Mouse (Mus musculus) lung, embryonic 15.5 days (tissue): ENCODE measurements around the gene Ptpre. TPM values are rescaled to one million over a fixed set of nuclear protein-coding genes. Genes with fewer than 3 reads are reported as not detected.
"Not testable (repeated sequence)": the region's sequence is repeated elsewhere in the genome, so short reads cannot be mapped to it uniquely, and the experiment has no call there.

Source experiments
- ATAC-seq: fragments of 200-750 bp; cut with Nextera tagmentation; 2 replicates; pipeline ENCODE4 v1.8.0; 2017; ENCODE audit warnings: moderate number of reproducible peaks, borderline replicate concordance; ENCODE audit not compliant: low FRiP score, low TSS enrichment; ENCODE audit errors: extremely low read depth
- H3K27ac ChIP-seq: fragments of 300-500 bp; sonication (generic); 2 replicates; pipeline ENCODE4 v1.5.1; 2015; ENCODE audit warnings: moderate library complexity, mild to moderate bottlenecking, inconsistent platforms
- H3K27me3 ChIP-seq: fragments of 300-500 bp; sonication (generic); 2 replicates; pipeline ENCODE4 v1.6.1; 2015; ENCODE audit warnings: inconsistent platforms
- H3K36me3 ChIP-seq: fragments of 300-500 bp; sonication (generic); 2 replicates; pipeline ENCODE4 v1.6.1; 2015; ENCODE audit warnings: inconsistent platforms
- H3K4me1 ChIP-seq: fragments of 300-500 bp; sonication (generic); 2 replicates; pipeline ENCODE4 v1.6.1; 2015; ENCODE audit warnings: inconsistent platforms
- H3K4me2 ChIP-seq: fragments of 300-500 bp; sonication (generic); 2 replicates; pipeline ENCODE4 v1.6.1; 2015; ENCODE audit warnings: inconsistent platforms, mild to moderate bottlenecking, moderate library complexity
- H3K4me3 ChIP-seq: fragments of 300-500 bp; sonication (generic); 2 replicates; pipeline ENCODE4 v1.5.1; 2015; ENCODE audit warnings: mild to moderate bottlenecking, inconsistent platforms
- H3K9ac ChIP-seq: fragments of 300-500 bp; sonication (generic); 2 replicates; pipeline ENCODE4 v1.6.1; 2015; ENCODE audit warnings: inconsistent platforms
- H3K9me3 ChIP-seq: fragments of 300-500 bp; sonication (generic); 2 replicates; pipeline ENCODE4 v1.6.1; 2016; ENCODE audit warnings: inconsistent platforms
- WGBS: fragments of 180-500 bp; shearing (Covaris S2); methylation state at CpG from one replicate; pipeline ENCODE4 v1.1.7; 2015; 5-methylcytosine and 5-hydroxymethylcytosine counted together
- polyA plus RNA-seq: library from polyadenylated mRNA; unstranded; fragments of >200 nt; fragmentation: Nextera tagmentation; extraction: Ambion mirVana; gene quantifications from 2 replicates; pipeline ENCODE4 v1.2.1, GENCODE M21; 2015

Gene Ptpre
- polyA plus RNA-seq, 1 experiment from 2014 or later = 2.2 TPM

- Histone ChIP-seq H3K36me3 (no peaks in the 10 kb centered on the region), H3K27me3 (no peaks in the 10 kb centered on the region), H3K9me3 (no peaks in the 10 kb centered on the region), H3K4me1 (peaks cover 12% of the 10 kb centered on the region; the same call in 1 of the 2 replicates), H3K9ac (no peak overlapping the region), H3K27ac (no peak overlapping the region), H3K4me2 (no peak overlapping the region), H3K4me3 (no peak overlapping the region)
- no peak for ATAC-seq
- 56% methylated on average over 4 of the region's 4 CpGs for WGBS
These were observed 117.8 kb downstream of the Ptpre start for GRCm38 (mm10) chr7:135655113-135655512.

DNA sequence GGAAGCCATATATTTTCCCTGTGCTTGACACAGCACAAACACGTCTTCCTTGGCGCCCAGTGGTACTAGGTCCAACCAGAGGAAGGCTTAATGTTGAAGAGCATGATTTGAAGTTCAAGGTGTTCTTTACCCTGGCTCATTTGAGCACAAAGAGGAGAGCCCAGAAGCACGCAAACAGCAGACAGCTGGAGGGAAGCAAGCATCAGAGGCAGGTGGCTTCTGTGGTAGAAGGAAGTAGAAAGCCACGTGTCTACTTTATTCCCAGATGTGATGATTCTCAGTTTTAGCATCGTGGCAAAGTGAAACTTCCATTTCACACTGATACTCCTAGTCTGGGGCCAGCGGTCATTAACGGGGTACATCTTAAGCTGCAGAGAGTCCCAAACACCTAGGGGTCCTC lies 120.9 kb downstream of the Ptpre start:
- ATAC-seq = no peak
- WGBS = 86% methylated on average over 7 of the region's 7 CpGs
- H3K4me2 ChIP-seq = no peak overlapping the region
- no peak overlapping the region for H3K27ac ChIP-seq
- H3K4me3 ChIP-seq = no peak overlapping the region
- no peak overlapping the region for H3K9ac ChIP-seq
- no peaks in the 10 kb centered on the region for H3K9me3 ChIP-seq
- H3K27me3 ChIP-seq = no peaks in the 10 kb centered on the region
- no peaks in the 10 kb centered on the region for H3K36me3 ChIP-seq
- no peaks in the 10 kb centered on the region for H3K4me1 ChIP-seq

- no peak overlapping the region for H3K9ac ChIP-seq
- ATAC-seq = no peak
- 67% methylated on average over 5 of the region's 5 CpGs for WGBS
These were observed 122.1 kb downstream of the Ptpre start for GRCm38 (mm10) chr7:135659314-135659935.

DNA sequence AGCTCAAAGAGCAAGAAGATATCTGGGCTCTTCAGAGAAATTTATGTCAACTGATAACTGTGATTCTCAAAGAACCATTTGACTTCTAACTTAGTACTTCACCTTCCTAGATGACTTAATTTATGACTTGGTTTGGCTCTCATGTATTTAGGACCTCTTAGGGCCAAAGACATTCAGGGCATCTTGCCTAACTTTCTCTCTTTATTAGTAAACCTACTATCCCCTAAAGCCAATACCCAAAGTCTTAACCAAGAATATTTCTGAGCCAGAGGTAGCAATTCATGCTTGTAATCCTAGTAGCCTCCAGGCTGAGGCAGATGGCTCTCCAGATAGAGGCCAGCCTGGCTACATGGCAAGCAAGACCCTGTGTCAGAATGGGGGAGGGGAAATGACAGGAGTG lies 123.0 kb downstream of the Ptpre start:
- no peak for ATAC-seq
- Histone ChIP-seq H3K27ac (no peak overlapping the region), H3K27me3 (no peaks in the 10 kb centered on the region), H3K9me3 (no peaks in the 10 kb centered on the region), H3K36me3 (no peaks in the 10 kb centered on the region), H3K4me1 (no peaks in the 10 kb centered on the region), H3K9ac (no peak overlapping the region), H3K4me3 (no peak overlapping the region), H3K4me2 (no peak overlapping the region)

More at GRCm38 (mm10) chr7:135659314-135659935, 122.1 kb downstream of the Ptpre start:
- H3K36me3 ChIP-seq = no peaks in the 10 kb centered on the region
- H3K9me3 ChIP-seq = no peaks in the 10 kb centered on the region
- H3K4me2 ChIP-seq = no peak overlapping the region
- H3K4me1 ChIP-seq = no peaks in the 10 kb centered on the region
- H3K4me3 ChIP-seq = no peak overlapping the region
- H3K27ac ChIP-seq = no peak overlapping the region
- no peaks in the 10 kb centered on the region for H3K27me3 ChIP-seq

GRCm38 (mm10) chr7:135664211-135664610 lies 126.9 kb downstream of the Ptpre start:
- H3K4me2 ChIP-seq = no peak overlapping the region
- no peak for ATAC-seq
- H3K4me3 ChIP-seq = no peak overlapping the region
- H3K36me3 ChIP-seq = no peaks in the 10 kb centered on the region
- H3K9ac ChIP-seq = no peak overlapping the region
- no peak overlapping the region for H3K27ac ChIP-seq
- H3K4me1 ChIP-seq = no peaks in the 10 kb centered on the region
- no peaks in the 10 kb centered on the region for H3K27me3 ChIP-seq
- 73% methylated on average over 7 of the region's 7 CpGs for WGBS
- no peaks in the 10 kb centered on the region for H3K9me3 ChIP-seq

- no peak overlapping the region for H3K27ac ChIP-seq
- H3K36me3 ChIP-seq = no peaks in the 10 kb centered on the region
- H3K9me3 ChIP-seq = no peaks in the 10 kb centered on the region
- no peak overlapping the region for H3K4me3 ChIP-seq
- no peak overlapping the region for H3K9ac ChIP-seq
- 79% methylated on average over 2 of the region's 2 CpGs for WGBS
- H3K27me3 ChIP-seq = no peaks in the 10 kb centered on the region
- ATAC-seq = no peak
- no peak overlapping the region for H3K4me2 ChIP-seq
- no peaks in the 10 kb centered on the region for H3K4me1 ChIP-seq
These were observed 129.0 kb downstream of the Ptpre start for GRCm38 (mm10) chr7:135666314-135666713.

GRCm38 (mm10) chr7:135668852-135669739 lies 131.8 kb downstream of the Ptpre start:
- Histone ChIP-seq H3K27ac (no peak overlapping the region), H3K4me3 (no peak overlapping the region), H3K9ac (no peak overlapping the region), H3K9me3 (no peaks in the 10 kb centered on the region), H3K4me2 (no peak overlapping the region), H3K36me3 (no peaks in the 10 kb centered on the region), H3K27me3 (no peaks in the 10 kb centered on the region), H3K4me1 (no peaks in the 10 kb centered on the region)
- 33% methylated on average over 16 of the region's 16 CpGs for WGBS
- ATAC-seq = peak; percentile 17; the same call in 1 of the 2 replicates

- no peak overlapping the region for H3K9ac ChIP-seq
- no peak overlapping the region for H3K4me2 ChIP-seq
- H3K36me3 ChIP-seq = no peaks in the 10 kb centered on the region
- 62% methylated on average over 3 of the region's 3 CpGs for WGBS
- H3K4me3 ChIP-seq = no peak overlapping the region
- ATAC-seq = no peak
- H3K27ac ChIP-seq = no peak overlapping the region
- no peaks in the 10 kb centered on the region for H3K9me3 ChIP-seq
- no peaks in the 10 kb centered on the region for H3K4me1 ChIP-seq
- H3K27me3 ChIP-seq = no peaks in the 10 kb centered on the region
These were observed 136.3 kb downstream of the Ptpre start for GRCm38 (mm10) chr7:135673576-135673975.

GRCm38 (mm10) chr7:135676722-135677121 lies 139.4 kb downstream of the Ptpre start:
- no peak for ATAC-seq
- Histone ChIP-seq H3K9me3 (no peaks in the 10 kb centered on the region), H3K4me3 (no peak overlapping the region), H3K4me2 (no peak overlapping the region), H3K27me3 (no peaks in the 10 kb centered on the region), H3K9ac (no peak overlapping the region), H3K27ac (no peak overlapping the region), H3K4me1 (no peaks in the 10 kb centered on the region), H3K36me3 (no peaks in the 10 kb centered on the region)
- WGBS = 59% methylated on average over 8 of the region's 8 CpGs

- no peaks in the 10 kb centered on the region for H3K9me3 ChIP-seq
- H3K4me1 ChIP-seq = no peaks in the 10 kb centered on the region
- H3K27me3 ChIP-seq = no peaks in the 10 kb centered on the region
- no peak overlapping the region for H3K4me3 ChIP-seq
- 0 out of 2 replicates have a peak, but pooled peaks have one; percentile 28 for ATAC-seq
- peaks cover 3% of the 10 kb centered on the region; the same call in 1 of the 2 replicates for H3K36me3 ChIP-seq
- H3K4me2 ChIP-seq = no peak overlapping the region
- no peak overlapping the region for H3K9ac ChIP-seq
- H3K27ac ChIP-seq = no peak overlapping the region
- WGBS = 68% methylated on average over 5 of the region's 5 CpGs
These were observed 143.1 kb downstream of the Ptpre start for GRCm38 (mm10) chr7:135680334-135680733.

- not testable (repeated sequence) for H3K27me3 ChIP-seq, H3K9me3 ChIP-seq, H3K4me2 ChIP-seq, H3K27ac ChIP-seq, H3K4me3 ChIP-seq, H3K4me1 ChIP-seq, ATAC-seq, H3K9ac ChIP-seq
- 55% methylated on average over 4 of the region's 4 CpGs for WGBS
- H3K36me3 ChIP-seq = peaks cover 37% of the 10 kb centered on the region
These were observed 146.8 kb downstream of the Ptpre start for GRCm38 (mm10) chr7:135684098-135684497.

DNA sequence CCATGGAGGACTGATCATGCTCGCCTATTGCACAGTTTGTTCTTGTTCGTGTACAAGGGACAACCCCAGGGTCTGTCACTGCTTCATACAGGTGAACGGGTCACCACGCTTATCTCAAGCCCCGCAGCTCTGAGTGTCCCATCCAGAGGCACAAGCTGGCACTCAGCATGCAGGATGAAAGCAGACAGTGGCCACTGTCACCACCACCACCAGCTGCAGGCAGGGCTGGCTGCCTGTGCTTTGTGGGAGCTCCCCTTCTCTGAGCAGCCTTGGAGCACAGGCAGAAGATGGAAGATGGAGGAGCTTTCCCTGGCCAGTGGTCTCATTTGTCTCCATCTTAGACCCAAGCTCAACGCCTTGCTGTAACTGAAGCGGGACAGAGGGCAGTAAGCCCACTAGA lies 147.7 kb downstream of the Ptpre start:
- Histone ChIP-seq H3K9ac (no peak overlapping the region), H3K27me3 (no peaks in the 10 kb centered on the region), H3K36me3 (peaks cover 43% of the 10 kb centered on the region), H3K27ac (no peak overlapping the region), H3K9me3 (no peaks in the 10 kb centered on the region), H3K4me1 (no peaks in the 10 kb centered on the region), H3K4me3 (no peak overlapping the region), H3K4me2 (no peak overlapping the region)
- WGBS = 77% methylated on average over 7 of the region's 7 CpGs
- ATAC-seq = no peak
